Mouse (Mus musculus) R1 (cell line): Measurements from ENCODE around the gene Sel1l3.

Experiments used
- DNase-seq: peaks from one replicate; pipeline ENCODE4 v3.0.0-alpha.2; 2018; ENCODE audit warnings: low read depth, low spot score

The Sel1l3 gene

DNA sequence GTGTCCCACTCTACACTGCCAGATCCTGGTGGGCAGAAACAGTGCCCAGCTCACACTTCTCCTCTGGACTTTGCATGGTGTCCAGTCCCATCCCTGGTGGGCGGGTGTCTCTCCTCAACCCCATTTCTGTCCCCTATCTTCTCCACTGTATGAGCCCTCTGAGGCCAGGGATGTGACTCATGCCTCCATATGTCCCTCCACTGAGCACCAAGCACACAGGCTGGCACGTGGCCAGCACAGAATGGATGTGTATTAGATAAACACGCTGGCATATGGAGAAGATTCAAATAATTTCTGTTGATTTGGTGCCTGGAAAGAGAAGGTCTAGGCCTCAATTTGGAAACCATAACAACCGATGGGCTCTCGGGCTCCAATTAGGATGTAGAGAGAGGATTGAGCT is 71.1 kb downstream of the Sel1l3 start:
- DNase-seq = no peak

GRCm38 (mm10) chr5:53140158-53140927 is 73.4 kb downstream of the Sel1l3 start:
- no peak for DNase-seq

- DNase-seq = no peak
These were observed 74.2 kb downstream of the Sel1l3 start for GRCm38 (mm10) chr5:53139566-53139965.

- no peak for DNase-seq
These were observed 74.6 kb downstream of the Sel1l3 start for GRCm38 (mm10) chr5:53139140-53139539.

- no peak for DNase-seq
These were observed 75.7 kb downstream of the Sel1l3 start for GRCm38 (mm10) chr5:53138025-53138424.

GRCm38 (mm10) chr5:53135984-53136383 is 77.7 kb downstream of the Sel1l3 start:
- no peak for DNase-seq

- DNase-seq = peak; percentile 23
These were observed 79.7 kb downstream of the Sel1l3 start for GRCm38 (mm10) chr5:53134003-53134402.

DNA sequence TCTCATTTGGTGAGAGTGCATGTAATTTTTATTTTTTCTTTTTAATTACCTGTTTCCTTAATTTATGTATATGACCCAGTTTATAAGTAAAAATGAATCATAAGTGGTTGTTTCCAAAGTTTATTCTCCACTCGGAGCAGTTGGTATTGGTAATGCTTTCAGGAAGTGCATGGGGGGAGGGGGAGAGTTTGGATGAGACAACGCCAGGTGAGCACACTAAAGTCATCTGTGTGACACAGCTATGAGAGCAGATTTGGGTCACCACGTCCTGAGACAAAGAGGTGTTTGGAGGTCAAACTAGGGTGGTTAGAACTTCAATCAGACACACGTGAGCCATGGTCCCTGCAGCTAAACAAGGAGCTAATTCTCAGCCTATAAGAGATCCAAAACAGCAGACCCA is 89.0 kb downstream of the Sel1l3 start:
- no peak for DNase-seq

DNA sequence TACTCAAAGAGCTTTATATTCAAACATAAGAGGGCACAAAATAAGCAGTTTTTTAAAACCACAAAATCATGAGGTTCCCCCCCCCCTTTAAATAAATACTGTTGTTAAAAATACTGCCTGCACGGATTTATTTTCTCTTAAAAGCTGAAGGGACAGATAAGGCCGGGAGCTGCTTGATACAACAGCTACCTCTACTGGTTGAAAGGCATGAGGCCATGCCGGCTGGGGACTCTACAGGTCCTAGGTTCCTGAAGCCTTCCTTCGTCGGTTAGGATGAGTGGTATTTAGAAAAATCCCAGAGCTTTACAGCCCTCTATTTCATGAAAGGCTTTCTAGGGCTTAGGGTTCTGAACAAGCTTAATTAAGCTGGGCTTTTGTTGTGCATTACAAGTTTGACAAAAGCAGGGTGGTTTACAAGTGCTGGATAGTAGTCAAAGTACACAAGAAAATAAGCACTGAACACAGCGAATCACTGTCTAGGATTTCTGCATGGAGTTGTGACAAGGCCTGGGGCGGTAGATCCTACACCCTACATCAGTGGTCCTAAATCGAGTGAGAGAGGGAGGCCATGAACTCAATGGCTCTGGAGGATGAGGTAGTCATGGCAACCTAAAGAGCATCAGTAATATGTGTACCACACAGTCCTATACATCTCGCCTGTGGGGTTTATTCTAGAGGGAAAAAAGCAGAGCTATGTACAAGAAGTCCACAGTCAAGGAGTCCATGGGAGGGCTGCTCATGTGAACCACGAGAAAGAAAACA is 90.0 kb downstream of the Sel1l3 start:
- peak; percentile 30 for DNase-seq

GRCm38 (mm10) chr5:53119689-53120088 is 94.0 kb downstream of the Sel1l3 start:
- no peak for DNase-seq

GRCm38 (mm10) chr5:53118212-53118611 is 95.5 kb downstream of the Sel1l3 start:
- no peak for DNase-seq

- DNase-seq = no peak
These were observed 99.0 kb downstream of the Sel1l3 start for GRCm38 (mm10) chr5:53114616-53115267.

DNA sequence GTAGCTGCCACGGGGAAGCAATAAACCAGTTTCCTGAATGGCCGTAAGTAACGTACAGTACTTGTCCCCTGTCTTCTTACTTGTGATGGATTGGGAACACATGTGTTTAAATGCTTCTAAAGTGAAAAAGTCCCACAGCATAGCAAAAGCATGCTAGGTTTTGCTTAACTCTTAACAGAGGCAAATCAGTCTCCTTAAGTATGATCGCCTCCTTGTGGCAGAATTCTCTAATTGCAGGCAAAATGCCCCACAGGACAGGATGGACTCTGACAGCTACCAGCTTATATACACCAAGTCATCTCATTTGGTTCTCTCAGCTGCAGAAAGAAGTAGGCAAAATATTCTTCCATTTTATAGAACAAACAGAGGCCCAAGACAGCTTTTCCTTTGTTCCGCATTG is 100.8 kb downstream of the Sel1l3 start:
- peak; percentile 79 for DNase-seq

DNA sequence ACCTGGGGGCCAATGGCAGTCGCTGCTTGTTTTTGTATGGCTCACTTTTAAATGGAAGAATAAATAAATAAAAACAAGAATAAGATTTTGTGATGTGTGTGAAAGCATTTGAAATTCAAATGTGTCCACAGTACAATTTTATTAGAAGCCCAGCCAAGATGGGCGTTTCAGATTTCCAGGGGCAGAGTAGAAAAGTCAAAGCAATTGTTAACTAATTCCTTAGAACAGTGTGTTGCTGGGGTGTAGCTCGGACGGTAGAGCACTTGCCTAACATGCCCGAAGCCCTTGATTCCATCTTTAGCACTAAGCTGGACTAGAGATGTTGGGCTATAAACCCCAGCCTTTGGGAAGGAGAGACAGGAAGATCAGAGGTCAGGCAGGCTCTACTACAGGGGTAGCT is 102.7 kb downstream of the Sel1l3 start:
- no peak for DNase-seq

DNA sequence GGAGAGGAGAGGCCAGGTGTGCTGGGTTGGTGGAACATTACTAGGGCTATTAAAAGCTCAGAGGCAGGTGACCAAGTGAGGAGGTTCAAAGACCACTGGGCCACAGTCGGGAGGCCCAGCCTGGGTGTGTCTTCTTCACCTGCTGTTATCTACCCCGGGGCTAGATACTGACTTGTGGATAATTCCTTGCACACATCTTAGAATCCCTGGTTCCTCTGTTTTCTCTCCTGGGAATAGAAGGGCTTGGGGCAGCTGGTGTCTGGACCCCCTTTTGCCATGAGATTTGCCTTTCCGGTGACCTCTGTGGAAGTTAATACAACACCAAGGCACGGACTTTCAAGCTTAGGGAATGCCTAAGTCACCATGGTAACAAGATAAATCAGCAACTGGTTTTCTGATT is 103.5 kb downstream of the Sel1l3 start:
- DNase-seq = peak; percentile 20

GRCm38 (mm10) chr5:53108668-53109067 is 105.1 kb downstream of the Sel1l3 start:
- no peak for DNase-seq

DNA sequence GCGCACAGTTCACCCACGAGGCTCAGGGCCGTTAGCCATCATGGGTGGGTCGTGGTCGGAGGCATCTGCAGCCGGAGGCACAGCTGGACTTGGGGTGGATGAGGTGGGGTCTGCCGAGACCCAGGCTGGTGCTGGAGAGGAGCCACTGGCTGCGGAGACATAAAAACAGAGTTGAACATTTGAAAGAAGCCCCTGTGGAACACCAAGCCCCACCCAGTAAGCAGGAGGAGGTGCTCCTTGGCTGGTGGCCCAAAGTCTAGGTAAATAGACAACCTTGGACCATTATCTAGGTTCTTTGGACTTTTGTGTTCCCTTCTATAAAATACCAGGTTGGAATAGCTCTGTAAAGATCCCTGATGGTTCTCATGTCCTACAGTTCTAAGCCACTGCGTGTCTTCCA is 105.7 kb downstream of the Sel1l3 start:
- DNase-seq = no peak

GRCm38 (mm10) chr5:53106731-53107130 is 107.0 kb downstream of the Sel1l3 start:
- no peak for DNase-seq

- no peak for DNase-seq
These were observed 107.6 kb downstream of the Sel1l3 start for GRCm38 (mm10) chr5:53106125-53106524.

DNA sequence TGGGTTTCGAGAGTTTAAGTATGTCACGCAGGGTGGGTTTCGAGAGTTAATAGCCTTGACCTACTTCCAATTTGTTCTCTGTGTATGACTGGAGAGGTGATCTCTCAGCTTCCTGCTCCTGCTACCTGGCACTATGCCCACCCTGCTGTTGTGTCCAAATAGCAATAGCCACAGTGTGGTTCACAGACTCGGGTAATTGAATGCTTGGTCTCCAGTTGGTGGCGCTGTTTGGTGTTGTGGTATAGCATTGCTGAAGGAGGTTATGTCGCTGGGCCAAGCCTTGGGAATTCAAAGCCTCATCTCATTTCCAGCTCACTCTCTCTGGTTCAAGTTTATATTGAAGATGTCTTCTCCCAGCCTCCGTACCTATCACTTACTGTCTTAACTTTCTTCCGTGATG is 108.0 kb downstream of the Sel1l3 start:
- peak; percentile 61 for DNase-seq

DNA sequence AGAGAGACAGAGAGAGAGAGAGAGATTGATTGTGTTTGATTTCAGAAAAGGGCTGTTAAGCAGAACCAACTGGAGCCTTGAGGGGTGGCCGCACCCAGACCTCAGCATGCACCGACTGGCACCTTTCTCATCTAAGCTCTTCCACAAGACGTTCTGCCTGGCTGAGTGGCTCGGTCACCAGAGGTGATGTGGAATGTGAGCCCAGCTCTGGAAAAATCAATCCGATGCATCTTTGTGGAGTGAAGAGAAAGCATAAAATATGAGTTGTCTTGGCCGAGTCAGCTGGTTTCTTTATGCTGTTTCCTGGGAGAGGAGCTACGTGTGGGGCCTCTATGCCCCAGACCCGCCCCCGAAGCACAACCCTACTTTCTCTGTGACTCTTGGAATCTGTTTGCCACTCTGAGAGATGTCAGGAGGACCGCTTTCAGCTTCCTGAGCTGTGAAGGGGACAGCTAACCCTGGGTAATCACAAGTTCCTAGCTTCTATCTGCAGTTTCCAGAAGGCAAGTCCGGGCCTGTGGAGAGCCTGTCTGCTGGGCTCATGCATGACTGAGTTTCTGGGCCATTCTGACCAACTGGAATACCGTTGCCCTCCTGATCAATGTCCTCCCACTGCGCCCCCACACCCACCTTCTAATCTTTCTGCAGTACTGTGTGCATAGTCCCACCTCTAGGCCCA is 109.4 kb downstream of the Sel1l3 start:
- no peak for DNase-seq
